Mouse (Mus musculus): ENCODE measurements at regions not wholly inside any gene's neighbourhood (a gene's known extent, or its start where the extent isn't known, plus 50 kb on each side); places are given as distances from the start of the nearest gene placed in this dataset.

- TF ChIP-seq POLR2A (IDR thresholded peaks at IDR 0.05; ENCODE audit: insufficient read depth, low read depth, low read length) (no peak), CTCF (IDR thresholded peaks at IDR 0.05; ENCODE audit: insufficient read depth, low read depth, low read length) (no peak)
- WGBS: 79% methylated on average over 3 of the region's 3 CpGs
- Histone ChIP-seq H3K27ac (ENCODE audit: insufficient read depth, low read depth, low read length) (no peak overlapping the region), H3K4me3 (ENCODE audit: insufficient read depth, low read depth, low read length) (no peak overlapping the region), H3K4me1 (ENCODE audit: control insufficient read depth, insufficient read depth, low read length) (no peaks in the 10 kb centered on the region)
Measured at GRCm38 (mm10) chr10:111410121-111410520, 62.9 kb upstream of the Nap1l1 start.

DNA sequence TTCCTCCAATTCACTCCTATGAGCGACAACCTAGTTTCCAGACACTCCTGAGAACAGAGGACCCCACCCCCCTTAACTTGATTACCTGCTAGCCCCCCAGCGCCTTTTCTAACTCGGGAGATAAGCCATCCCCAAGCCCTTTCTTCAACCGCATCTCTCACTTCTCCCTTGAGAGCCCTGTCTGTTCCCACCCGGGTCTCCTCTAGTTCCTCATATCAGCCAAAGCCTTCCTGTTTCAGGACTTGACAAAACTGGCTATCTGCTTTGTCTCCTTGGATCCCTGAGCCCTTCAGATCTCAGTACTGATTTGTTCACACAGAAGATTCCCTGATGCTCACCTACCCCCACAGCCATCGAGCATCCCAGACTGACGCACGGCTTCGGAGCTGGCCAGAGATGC, 61.5 kb upstream of the Nap1l1 start:
- Histone ChIP-seq H3K27ac (ENCODE audit: insufficient read depth, low read depth, low read length) (no peak overlapping the region), H3K4me1 (ENCODE audit: control insufficient read depth, insufficient read depth, low read length) (no peaks in the 10 kb centered on the region), H3K4me3 (ENCODE audit: insufficient read depth, low read depth, low read length) (no peak overlapping the region)
- 95% methylated on average over 9 of the region's 9 CpGs for WGBS
- no peak for TF ChIP-seq POLR2A (IDR thresholded peaks at IDR 0.05; ENCODE audit: insufficient read depth, low read depth, low read length)
- TF ChIP-seq CTCF (IDR thresholded peaks at IDR 0.05; ENCODE audit: insufficient read depth, low read depth, low read length): no peak

DNA sequence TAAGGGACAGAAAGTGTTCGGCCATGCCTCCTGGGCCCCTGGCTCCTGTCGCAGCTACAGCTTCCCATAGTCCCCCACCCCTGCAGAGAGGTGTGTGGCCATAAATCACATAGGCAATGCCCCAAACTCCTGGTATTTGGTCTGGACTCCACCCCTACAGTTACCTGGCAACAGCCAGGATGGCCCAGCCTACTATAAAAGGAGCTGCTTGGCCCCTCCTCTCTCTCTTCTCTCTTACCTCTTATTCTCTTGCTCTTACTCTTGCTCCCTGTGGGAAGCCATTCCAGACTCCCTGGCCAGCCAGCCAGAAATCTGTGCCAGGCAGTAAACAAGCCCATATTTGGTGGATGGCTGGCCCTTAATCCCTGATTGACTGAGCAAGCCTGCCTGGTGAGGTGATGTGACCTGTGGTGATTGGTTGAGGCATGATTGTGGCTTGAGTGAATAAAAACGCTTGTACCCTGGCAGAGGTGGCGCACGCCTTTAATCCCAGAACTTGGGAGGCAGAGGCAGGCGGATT, 56.4 kb upstream of the Nap1l1 start:
- TF ChIP-seq POLR2A (IDR thresholded peaks at IDR 0.05; ENCODE audit: insufficient read depth, low read depth, low read length) (no peak), CTCF (IDR thresholded peaks at IDR 0.05; ENCODE audit: insufficient read depth, low read depth, low read length) (no peak)
- Histone ChIP-seq H3K4me1 (ENCODE audit: control insufficient read depth, insufficient read depth, low read length) (peaks cover 19% of the 10 kb centered on the region), H3K27ac (ENCODE audit: insufficient read depth, low read depth, low read length) (no peak overlapping the region), H3K4me3 (ENCODE audit: insufficient read depth, low read depth, low read length) (no peak overlapping the region)
- 90% methylated on average over 6 of the region's 6 CpGs for WGBS

- Histone ChIP-seq H3K4me1 (ENCODE audit: control insufficient read depth, insufficient read depth, low read length) (peaks cover 26% of the 10 kb centered on the region), H3K27ac (ENCODE audit: insufficient read depth, low read depth, low read length) (peak overlapping the region; percentile 61), H3K4me3 (ENCODE audit: insufficient read depth, low read depth, low read length) (peak overlapping the region; percentile 20)
- TF ChIP-seq POLR2A (IDR thresholded peaks at IDR 0.05; ENCODE audit: insufficient read depth, low read depth, low read length) (no peak), CTCF (IDR thresholded peaks at IDR 0.05; ENCODE audit: insufficient read depth, low read depth, low read length) (no peak)
- 8% methylated on average over 23 of the region's 23 CpGs for WGBS
Measured at GRCm38 (mm10) chr10:111419375-111420194, 53.4 kb upstream of the Nap1l1 start.

GRCm38 (mm10) chr10:111420195-111420838, 52.7 kb upstream of the Nap1l1 start:
- no peak for TF ChIP-seq CTCF (IDR thresholded peaks at IDR 0.05; ENCODE audit: insufficient read depth, low read depth, low read length)
- 2% methylated on average over 7 of the region's 7 CpGs for WGBS
- peak overlapping the region; percentile 61 for H3K27ac ChIP-seq (ENCODE audit: insufficient read depth, low read depth, low read length)

GRCm38 (mm10) chr10:111422057-111422456, 51.0 kb upstream of the Nap1l1 start:
- no peak overlapping the region for H3K4me3 ChIP-seq (ENCODE audit: insufficient read depth, low read depth, low read length)
- H3K27ac ChIP-seq (ENCODE audit: insufficient read depth, low read depth, low read length): no peak overlapping the region
- H3K4me1 ChIP-seq (ENCODE audit: control insufficient read depth, insufficient read depth, low read length): peaks cover 26% of the 10 kb centered on the region
- no peak for TF ChIP-seq POLR2A (IDR thresholded peaks at IDR 0.05; ENCODE audit: insufficient read depth, low read depth, low read length)
- TF ChIP-seq CTCF (IDR thresholded peaks at IDR 0.05; ENCODE audit: insufficient read depth, low read depth, low read length): no peak
- WGBS: 56% methylated on average over 6 of the region's 6 CpGs

More at GRCm38 (mm10) chr10:111420195-111420838, 52.7 kb upstream of the Nap1l1 start:
- no peak overlapping the region for H3K4me3 ChIP-seq (ENCODE audit: insufficient read depth, low read depth, low read length)
- peaks cover 26% of the 10 kb centered on the region for H3K4me1 ChIP-seq (ENCODE audit: control insufficient read depth, insufficient read depth, low read length)

DNA sequence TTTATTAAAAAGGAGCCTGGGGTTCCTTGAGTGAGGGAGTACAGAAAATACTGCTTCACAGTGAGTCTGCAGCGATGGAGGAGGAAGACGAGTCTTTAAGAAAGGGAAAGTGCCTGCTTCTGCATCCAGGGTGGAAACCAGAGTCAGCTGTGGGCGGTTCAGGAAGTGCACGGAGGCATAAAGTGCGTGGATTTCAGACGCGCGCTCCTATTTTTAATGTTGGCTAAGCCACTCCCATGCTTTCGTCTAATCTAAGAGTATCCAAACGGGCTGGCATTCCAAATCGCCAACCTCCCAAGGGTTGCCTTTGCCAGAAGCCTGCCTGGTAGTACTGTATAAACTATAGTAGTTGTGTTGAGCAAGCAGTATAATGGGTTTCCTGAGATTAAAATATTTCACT, 50.4 kb upstream of the Nap1l1 start:
- WGBS: 11% methylated on average over 11 of the region's 11 CpGs
- TF ChIP-seq CTCF (IDR thresholded peaks at IDR 0.05; ENCODE audit: insufficient read depth, low read depth, low read length): no peak
- TF ChIP-seq POLR2A (IDR thresholded peaks at IDR 0.05; ENCODE audit: insufficient read depth, low read depth, low read length): no peak
- Histone ChIP-seq H3K4me3 (ENCODE audit: insufficient read depth, low read depth, low read length) (peak overlapping the region; percentile 10), H3K27ac (ENCODE audit: insufficient read depth, low read depth, low read length) (no peak overlapping the region), H3K4me1 (ENCODE audit: control insufficient read depth, insufficient read depth, low read length) (peaks cover 20% of the 10 kb centered on the region)
